Mouse (Mus musculus) hindbrain, postnatal 0 days (tissue): ENCODE measurements around the gene Clhc1. TPM values are rescaled to one million over a fixed set of nuclear protein-coding genes. Genes with fewer than 3 reads are reported as not detected.

Experiments
- ATAC-seq: fragments of 200-750 bp; cut with Nextera tagmentation; 2 replicates; pipeline ENCODE4 v1.8.0; 2017; ENCODE audit warnings: mild to moderate bottlenecking, moderate TSS enrichment, moderate library complexity
- DNase-seq: peaks from one replicate; pipeline ENCODE4 v3.0.0-alpha.2; 2015; ENCODE audit warnings: low spot score
- H3K27ac ChIP-seq: fragments of 300-500 bp; sonication (generic); 2 replicates; pipeline ENCODE4 v1.5.1; 2014; ENCODE audit warnings: mild to moderate bottlenecking
- H3K27me3 ChIP-seq: fragments of 300-500 bp; sonication (generic); 2 replicates; pipeline ENCODE4 v1.6.1; 2014; ENCODE audit warnings: low read length, mixed read lengths; ENCODE audit not compliant: insufficient read depth
- H3K36me3 ChIP-seq: fragments of 300-500 bp; sonication (generic); 2 replicates; pipeline ENCODE4 v1.6.1; 2014; ENCODE audit warnings: low read length, mixed read lengths; ENCODE audit not compliant: insufficient read depth
- H3K4me1 ChIP-seq: fragments of 300-500 bp; sonication (generic); 2 replicates; pipeline ENCODE4 v1.6.1; 2014; ENCODE audit warnings: antibody characterized with exemption, low read length, mixed read lengths; ENCODE audit not compliant: insufficient read depth
- H3K4me2 ChIP-seq: fragments of 300-500 bp; sonication (generic); 2 replicates; pipeline ENCODE4 v1.6.1; 2014; ENCODE audit warnings: low read depth, mild to moderate bottlenecking, low read length, moderate library complexity, mixed read lengths
- H3K4me3 ChIP-seq: fragments of 300-500 bp; sonication (generic); 2 replicates; pipeline ENCODE4 v1.5.1; 2014; ENCODE audit warnings: low read length
- H3K9ac ChIP-seq: fragments of 300-500 bp; sonication (generic); replicated peaks from 2 replicates; pipeline ENCODE4 v1.6.1; 2014; ENCODE audit warnings: mild to moderate bottlenecking, low read length, moderate library complexity, mixed read lengths
- H3K9me3 ChIP-seq: fragments of 300-500 bp; sonication (generic); 2 replicates; pipeline ENCODE4 v1.6.1; 2016; ENCODE audit warnings: low read length, mixed read lengths
- CTCF ChIP-seq: IDR thresholded peaks from 2 replicates; pipeline ENCODE4 v1.5.1; 2016; ENCODE audit warnings: antibody characterized with exemption, control low read depth, low read depth
- WGBS: fragments of 180-500 bp; shearing (Covaris S2); extraction: QIAGEN DNeasy Blood & Tissue Kit; methylation state at CpG from one replicate; pipeline ENCODE4 v1.1.7; 2014; 5-methylcytosine and 5-hydroxymethylcytosine counted together
- polyA plus RNA-seq: library from polyadenylated mRNA; unstranded; fragments of >200 nt; fragmentation: Nextera tagmentation; extraction: Ambion mirVana; gene quantifications from 2 replicates; pipeline ENCODE4 v1.2.1, GENCODE M21; 2015
- total RNA-seq: library from RNA; depleted of rRNA; stranded (reverse); fragments of >200 nt; gene quantifications from 2 replicates; pipeline ENCODE4 v1.2.3, GENCODE M21; 2014

The Clhc1 gene
- total and polyA plus RNA-seq, 2 experiments from 2014 or later: 0.16 TPM; not detected in 1

GRCm38 (mm10) chr11:29546762-29547161 lies 988 bp upstream of the Clhc1 start:
- Histone ChIP-seq H3K9me3 (no peaks in the 10 kb centered on the region), H3K36me3 (peaks cover 22% of the 10 kb centered on the region), H3K4me3 (peak overlapping the region; percentile 77), H3K27ac (no peak overlapping the region), H3K4me1 (peaks cover 6% of the 10 kb centered on the region; the same call in 1 of the 2 replicates), H3K4me2 (peak overlapping the region; percentile 80), H3K9ac (peak overlapping the region; percentile 84), H3K27me3 (no peaks in the 10 kb centered on the region)
- no peak for TF ChIP-seq CTCF
- DNase-seq: no peak
- ATAC-seq: no peak
- 21% methylated on average over 2 of the region's 2 CpGs for WGBS

GRCm38 (mm10) chr11:29547249-29547751 lies 450 bp upstream of the Clhc1 start:
- peaks cover 20% of the 10 kb centered on the region for H3K36me3 ChIP-seq
- no peaks in the 10 kb centered on the region for H3K27me3 ChIP-seq
- no peak for TF ChIP-seq CTCF
- under 1% methylated on average over 27 of the region's 27 CpGs for WGBS
- DNase-seq (no peak), ATAC-seq (peak; percentile 25)
- peak overlapping the region; percentile 93 for H3K27ac ChIP-seq
- H3K9ac ChIP-seq: peak overlapping the region; percentile 84
- no peaks in the 10 kb centered on the region for H3K9me3 ChIP-seq
- peaks cover 6% of the 10 kb centered on the region; the same call in 1 of the 2 replicates for H3K4me1 ChIP-seq
- H3K4me3 ChIP-seq: peak overlapping the region; percentile 77
- peak overlapping the region; percentile 80 for H3K4me2 ChIP-seq

- peaks cover 16% of the 10 kb centered on the region; the same call in 1 of the 2 replicates for H3K36me3 ChIP-seq
- no peak for ATAC-seq
- peak overlapping the region; percentile 80 for H3K4me2 ChIP-seq
- H3K27ac ChIP-seq: peak overlapping the region; percentile 93; the same call in 1 of the 2 replicates
- H3K27me3 ChIP-seq: no peaks in the 10 kb centered on the region
- H3K4me3 ChIP-seq: peak overlapping the region; percentile 77
- DNase-seq: no peak
- 26% methylated on average over 23 of the region's 23 CpGs for WGBS
- TF ChIP-seq CTCF: no peak
- no peaks in the 10 kb centered on the region for H3K9me3 ChIP-seq
- H3K4me1 ChIP-seq: peaks cover 6% of the 10 kb centered on the region; the same call in 1 of the 2 replicates
- peak overlapping the region; percentile 84 for H3K9ac ChIP-seq
These were observed 1.0 kb downstream of the Clhc1 start for GRCm38 (mm10) chr11:29548504-29549424.

- Histone ChIP-seq H3K4me1 (peaks cover 6% of the 10 kb centered on the region; the same call in 1 of the 2 replicates), H3K27me3 (no peaks in the 10 kb centered on the region), H3K36me3 (peaks cover 9% of the 10 kb centered on the region; the same call in 1 of the 2 replicates), H3K4me3 (no peak overlapping the region), H3K27ac (no peak overlapping the region), H3K9me3 (no peaks in the 10 kb centered on the region), H3K4me2 (no peak overlapping the region), H3K9ac (no peak overlapping the region)
- WGBS: 95% methylated on average over 1 of the region's 1 CpGs
- no peak for TF ChIP-seq CTCF
- DNase-seq (no peak), ATAC-seq (no peak)
These were observed 1.7 kb downstream of the Clhc1 start for GRCm38 (mm10) chr11:29549425-29549778.

GRCm38 (mm10) chr11:29560452-29560851 lies 12.7 kb downstream of the Clhc1 start:
- no peaks in the 10 kb centered on the region for H3K27me3 ChIP-seq
- 91% methylated on average over 9 of the region's 9 CpGs for WGBS
- no peak overlapping the region for H3K4me3 ChIP-seq
- H3K4me1 ChIP-seq: no peaks in the 10 kb centered on the region
- H3K27ac ChIP-seq: no peak overlapping the region
- no peaks in the 10 kb centered on the region for H3K9me3 ChIP-seq
- no peak overlapping the region for H3K4me2 ChIP-seq
- H3K36me3 ChIP-seq: no peaks in the 10 kb centered on the region
- no peak for TF ChIP-seq CTCF
- ATAC-seq (no peak), DNase-seq (no peak)
- H3K9ac ChIP-seq: no peak overlapping the region

- ATAC-seq: no peak
These were observed 13.2 kb downstream of the Clhc1 start for GRCm38 (mm10) chr11:29560990-29561389.

GRCm38 (mm10) chr11:29563406-29563805 lies 15.7 kb downstream of the Clhc1 start:
- Histone ChIP-seq H3K27ac (no peak overlapping the region), H3K27me3 (no peaks in the 10 kb centered on the region), H3K4me2 (no peak overlapping the region), H3K36me3 (no peaks in the 10 kb centered on the region), H3K4me1 (no peaks in the 10 kb centered on the region), H3K9ac (no peak overlapping the region), H3K9me3 (no peaks in the 10 kb centered on the region), H3K4me3 (no peak overlapping the region)
- ATAC-seq: no peak
- TF ChIP-seq CTCF: no peak
- DNase-seq: no peak
- WGBS: 93% methylated on average over 2 of the region's 2 CpGs

More at GRCm38 (mm10) chr11:29560990-29561389, 13.2 kb downstream of the Clhc1 start:
- H3K36me3 ChIP-seq: no peaks in the 10 kb centered on the region
- DNase-seq: no peak
- no peak overlapping the region for H3K27ac ChIP-seq
- H3K9ac ChIP-seq: no peak overlapping the region
- WGBS: 90% methylated on average over 3 of the region's 3 CpGs
- TF ChIP-seq CTCF: no peak
- no peak overlapping the region for H3K4me3 ChIP-seq
- no peak overlapping the region for H3K4me2 ChIP-seq
- H3K27me3 ChIP-seq: no peaks in the 10 kb centered on the region
- H3K4me1 ChIP-seq: no peaks in the 10 kb centered on the region
- no peaks in the 10 kb centered on the region for H3K9me3 ChIP-seq
